Mouse (Mus musculus) cerebellum, adult 2 months (tissue): ENCODE data around the gene Ccdc57.

Source experiments
- CTCF ChIP-seq: fragments of 200-500 bp; IDR thresholded peaks from 2 replicates; pipeline ENCODE4 v1.5.1; 2011; ENCODE audit warnings: low read depth, mild to moderate bottlenecking, control low read depth, low read length, moderate library complexity, borderline replicate concordance; ENCODE audit not compliant: insufficient read depth
- POLR2A ChIP-seq: fragments of 200-500 bp; IDR thresholded peaks from 2 replicates; pipeline ENCODE4 v1.6.1; 2011; ENCODE audit warnings: low read length, control low read depth, borderline replicate concordance; ENCODE audit not compliant: insufficient read depth

DNA sequence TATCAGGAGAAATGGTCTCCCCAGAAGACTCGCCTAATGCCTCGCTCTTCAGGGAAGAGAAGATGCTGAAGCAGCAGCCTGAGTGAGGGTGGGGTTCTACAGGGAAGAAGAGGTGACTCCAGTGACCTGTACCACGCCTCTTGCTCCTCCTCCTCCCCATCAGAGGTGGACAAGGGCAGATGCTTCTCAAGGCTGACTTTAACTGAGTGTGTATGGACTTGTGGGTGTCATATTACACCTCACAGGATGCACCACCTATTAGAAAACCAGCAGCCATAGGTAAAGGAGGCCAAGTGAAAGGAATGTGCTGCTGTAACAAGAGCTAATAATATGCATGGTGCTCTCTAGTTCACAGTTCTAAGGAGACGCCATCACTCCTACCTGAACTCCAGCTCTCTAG is 32.9 kb upstream of the Ccdc57 start:
- TF ChIP-seq CTCF (no peak), POLR2A (no peak)
